Mouse (Mus musculus) gastrocnemius, adult 18-20 months (tissue): ENCODE data around the gene Cd101. TPM values are rescaled to one million over a fixed set of nuclear protein-coding genes. Genes with fewer than 3 reads are reported as not detected.

Experiments
- DNase-seq: peaks from one replicate; pipeline ENCODE4 v3.0.0; 2021; ENCODE audit warnings: low spot score
- long read RNA-seq, 2 experiments: library from polyadenylated mRNA; stranded (forward); transcript quantifications; one replicate each; pipeline ENCODE4 v2.0.0; 2021
- total RNA-seq, 2 experiments: library from RNA; stranded (reverse); gene quantifications; 2 replicates each; pipeline ENCODE4 v1.2.3; 2021

The Cd101 gene
- total RNA-seq: under 1 TPM in 1 of 2 experiments, not detected in 1; 0.07 TPM
- long read RNA-seq, experiment 1, partial matches to known transcripts: 3 of 3 reads
- long read RNA-seq, experiment 1, other reads (novel, unspliced or antisense): 0 of 3 reads
- long read RNA-seq, experiment 2, partial matches to known transcripts: 1 of 2 reads
- long read RNA-seq, experiment 2, other reads (novel, unspliced or antisense): 1 of 2 reads

GRCm38 (mm10) chr3:101029339-101029738 lies at the start of gene Cd101:
TSS of gene Cd101 (minus strand) at chr3:101029556.
- DNase-seq: no peak

DNA sequence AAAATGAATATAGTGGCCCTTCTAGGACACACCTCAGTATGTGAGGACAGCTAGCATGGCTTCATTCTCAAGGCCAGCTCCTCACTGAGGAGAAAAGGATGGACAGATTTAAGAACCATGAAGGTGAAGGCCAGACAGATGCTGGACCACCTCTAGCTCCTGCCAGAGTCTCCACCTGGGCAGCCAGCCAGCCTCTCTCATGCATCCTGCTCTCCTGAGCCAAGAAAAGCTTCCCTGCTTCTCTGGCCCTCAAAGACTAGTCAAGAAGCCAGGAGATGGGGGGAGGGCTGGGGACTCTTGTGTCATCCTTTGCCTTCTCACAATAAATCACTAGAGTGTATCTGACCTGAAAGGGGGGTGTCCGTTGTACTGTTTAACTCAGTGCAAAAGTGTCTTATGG lies 49.0 kb upstream of the Cd101 start:
- peak; percentile 23 for DNase-seq

GRCm38 (mm10) chr3:101077710-101078100 lies 48.3 kb upstream of the Cd101 start:
- DNase-seq: no peak

DNA sequence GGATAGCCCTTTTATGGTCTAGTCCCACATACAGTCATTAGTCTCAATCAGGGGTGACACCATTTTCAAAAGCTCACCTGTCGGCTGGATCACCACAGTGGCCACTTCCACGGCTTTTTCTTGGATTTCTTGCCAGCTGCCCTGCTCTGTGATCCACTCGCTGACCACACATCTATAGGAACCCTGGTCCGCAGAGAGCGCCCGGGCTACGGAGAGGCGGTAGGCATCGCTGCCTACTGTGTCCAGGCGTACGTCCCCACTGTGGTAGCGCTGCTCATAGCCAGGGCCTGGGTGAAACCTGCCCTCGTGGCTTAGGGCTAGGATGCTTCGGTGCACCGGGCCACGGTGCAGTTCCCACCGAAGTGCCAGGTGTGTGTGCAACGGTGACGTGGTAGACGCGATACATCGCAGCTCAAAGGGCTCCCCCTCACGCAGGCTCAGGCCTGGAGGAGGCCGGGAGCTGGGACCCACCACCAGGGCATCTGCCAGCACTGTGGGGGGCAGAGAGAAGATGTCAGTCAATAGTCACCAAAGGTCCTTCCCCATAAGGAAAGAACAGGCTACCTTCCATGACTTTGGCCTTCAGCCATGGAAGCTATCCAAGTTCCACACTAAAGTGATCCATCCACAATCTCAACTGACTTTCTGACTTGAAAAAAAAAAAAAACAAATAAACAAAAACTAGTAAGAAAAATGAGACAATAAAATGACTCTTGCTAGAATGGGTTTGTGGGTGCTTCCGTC lies 47.8 kb upstream of the Cd101 start:
- DNase-seq: no peak

DNA sequence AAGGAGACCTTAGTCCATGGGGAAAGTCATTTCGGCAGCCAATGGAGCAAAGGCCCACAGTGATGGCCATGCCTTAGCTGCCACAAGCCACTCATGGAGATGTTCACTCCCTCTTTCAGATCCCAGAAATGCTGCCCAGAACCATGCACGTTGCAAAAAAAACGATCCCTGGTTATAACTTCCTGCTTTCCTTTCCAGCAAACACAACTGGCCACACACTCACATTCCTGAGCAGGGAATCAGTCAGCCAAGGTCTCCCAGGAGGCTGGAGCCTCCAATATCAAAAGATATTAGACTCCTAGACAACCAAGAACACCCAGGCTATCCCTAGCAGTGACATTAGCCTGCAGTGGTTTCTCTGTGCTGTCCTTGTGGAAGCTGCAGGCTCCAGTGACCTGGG lies 46.5 kb upstream of the Cd101 start:
- DNase-seq: peak; percentile 32

GRCm38 (mm10) chr3:101073384-101073783 lies 44.0 kb upstream of the Cd101 start:
- DNase-seq: no peak

DNA sequence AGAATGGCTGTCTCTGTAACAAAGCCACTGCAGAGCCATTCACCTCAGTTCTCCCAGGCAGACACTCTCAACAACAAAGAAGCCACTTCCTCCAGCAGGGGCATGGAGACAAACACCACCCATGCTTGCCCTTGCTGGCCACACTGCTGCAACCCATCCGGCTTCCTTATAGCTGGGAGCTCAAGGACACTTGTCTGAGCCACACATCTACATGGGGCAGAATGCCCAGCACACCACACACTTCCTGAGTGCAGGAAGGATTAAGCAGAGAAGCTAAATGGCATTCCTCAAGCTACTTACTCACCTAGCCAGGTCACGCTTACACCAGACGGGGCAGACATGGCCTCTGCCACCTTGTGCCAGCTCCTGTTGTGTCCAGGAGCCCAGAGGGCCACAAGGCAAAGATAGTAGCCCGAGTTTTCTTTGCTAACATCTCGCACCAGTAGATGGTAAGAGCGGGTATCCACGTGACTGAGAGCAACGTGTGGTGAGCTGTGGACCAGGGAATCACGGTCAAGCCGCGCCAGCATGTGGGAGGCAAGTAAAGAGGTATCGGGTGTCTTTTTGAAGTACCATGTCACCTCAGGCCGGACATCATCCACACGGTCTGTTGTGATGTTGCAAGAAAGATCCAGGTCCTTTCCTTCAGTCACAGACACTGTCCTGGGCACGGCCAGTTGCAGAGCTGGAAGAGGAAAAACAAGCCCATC lies 43.3 kb upstream of the Cd101 start:
- DNase-seq: no peak

- no peak for DNase-seq
Measured at GRCm38 (mm10) chr3:101071576-101071975, 42.2 kb upstream of the Cd101 start.

GRCm38 (mm10) chr3:101070796-101071235 lies 41.5 kb upstream of the Cd101 start:
- DNase-seq: peak; percentile 34

DNA sequence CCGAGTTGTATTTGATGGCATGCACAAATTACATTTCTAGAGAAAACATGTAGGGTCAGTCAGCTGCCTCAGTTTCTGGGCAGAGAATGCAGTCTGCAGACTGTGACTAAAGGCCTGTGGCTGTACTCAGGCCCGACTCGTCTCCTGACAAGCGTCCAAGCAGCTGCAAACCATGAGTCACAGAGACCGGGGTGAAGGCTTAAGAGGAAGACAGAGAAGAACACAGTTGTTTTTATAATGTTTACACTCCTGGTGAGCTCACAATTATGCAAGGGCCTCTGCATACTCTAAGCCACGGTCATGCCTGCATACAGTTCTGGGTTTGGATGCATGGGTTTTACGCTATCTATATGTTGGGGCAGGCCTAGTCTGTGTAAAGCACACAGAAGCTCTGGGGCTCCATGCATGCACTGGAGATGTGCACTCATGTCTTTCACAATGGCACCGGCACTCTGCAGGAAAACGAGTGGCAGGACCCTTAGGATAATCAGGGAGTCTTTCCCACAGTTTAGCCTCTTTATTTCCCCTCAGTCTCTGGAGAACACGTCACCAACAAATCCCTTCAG lies 41.0 kb upstream of the Cd101 start:
- DNase-seq: peak; percentile 75

- DNase-seq: no peak
Measured at GRCm38 (mm10) chr3:101068701-101069100, 39.3 kb upstream of the Cd101 start.

- peak; percentile 23 for DNase-seq
Measured at GRCm38 (mm10) chr3:101066175-101066574, 36.8 kb upstream of the Cd101 start.

DNA sequence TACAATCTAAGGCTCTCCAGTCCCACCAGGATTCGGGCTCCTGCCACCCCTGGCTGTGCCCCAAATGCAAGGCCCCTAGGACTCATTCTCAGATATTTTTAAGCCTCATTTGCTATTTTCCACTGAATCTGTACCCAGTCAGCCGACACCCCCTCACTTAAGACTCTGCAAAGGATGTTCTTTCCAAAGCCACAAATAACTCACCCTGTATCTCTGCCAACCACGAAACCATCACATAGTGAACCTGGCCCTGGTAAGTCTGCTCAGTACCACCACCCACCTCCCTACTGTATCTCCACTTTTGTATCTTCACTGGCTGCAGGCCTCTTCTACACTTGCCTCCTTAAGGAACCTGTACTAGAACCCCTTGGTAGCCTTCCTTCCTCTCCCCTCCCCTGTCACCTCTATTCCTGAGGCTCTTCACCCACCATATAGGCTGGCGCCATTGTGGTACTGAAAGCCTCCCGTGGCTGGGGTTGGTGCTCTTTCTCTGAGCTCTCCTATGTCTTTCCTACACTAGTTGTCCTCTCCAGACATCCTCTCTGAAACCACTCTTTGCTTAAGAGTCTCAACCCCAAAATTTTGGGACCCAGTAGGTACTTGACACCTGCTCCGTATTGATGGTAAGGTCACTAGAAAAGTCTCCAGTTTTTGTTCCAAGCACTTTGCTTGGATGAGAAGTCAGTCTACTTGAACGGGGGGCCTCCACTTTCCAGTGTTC lies 32.7 kb upstream of the Cd101 start:
- DNase-seq: no peak

GRCm38 (mm10) chr3:101059214-101059613 lies 29.9 kb upstream of the Cd101 start:
- no peak for DNase-seq

GRCm38 (mm10) chr3:101058203-101058602 lies 28.8 kb upstream of the Cd101 start:
- no peak for DNase-seq

GRCm38 (mm10) chr3:101055216-101055615 lies 25.9 kb upstream of the Cd101 start:
- no peak for DNase-seq

DNA sequence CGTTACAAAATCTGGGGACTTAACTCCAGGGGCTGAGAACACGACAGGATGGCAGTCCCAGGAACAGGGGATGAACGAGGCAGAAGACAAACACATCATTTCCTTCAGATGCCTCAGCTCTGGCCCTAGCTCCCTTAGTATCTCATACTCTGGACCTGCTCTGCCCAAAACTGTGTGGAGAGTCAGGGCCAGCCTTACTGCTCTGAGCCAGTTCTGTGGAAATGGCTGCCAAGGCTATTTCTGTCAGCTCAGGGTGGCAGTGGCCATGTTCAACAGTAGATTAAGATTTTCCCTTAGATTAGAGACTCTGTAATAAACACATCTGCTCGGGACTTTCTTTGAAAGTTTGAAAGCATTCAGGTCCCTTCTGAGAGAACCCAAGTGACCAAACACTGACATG lies 22.2 kb upstream of the Cd101 start:
- no peak for DNase-seq

GRCm38 (mm10) chr3:101049997-101050396 lies 20.6 kb upstream of the Cd101 start:
- DNase-seq: no peak

- DNase-seq: no peak
Measured at GRCm38 (mm10) chr3:101048781-101049180, 19.4 kb upstream of the Cd101 start.

DNA sequence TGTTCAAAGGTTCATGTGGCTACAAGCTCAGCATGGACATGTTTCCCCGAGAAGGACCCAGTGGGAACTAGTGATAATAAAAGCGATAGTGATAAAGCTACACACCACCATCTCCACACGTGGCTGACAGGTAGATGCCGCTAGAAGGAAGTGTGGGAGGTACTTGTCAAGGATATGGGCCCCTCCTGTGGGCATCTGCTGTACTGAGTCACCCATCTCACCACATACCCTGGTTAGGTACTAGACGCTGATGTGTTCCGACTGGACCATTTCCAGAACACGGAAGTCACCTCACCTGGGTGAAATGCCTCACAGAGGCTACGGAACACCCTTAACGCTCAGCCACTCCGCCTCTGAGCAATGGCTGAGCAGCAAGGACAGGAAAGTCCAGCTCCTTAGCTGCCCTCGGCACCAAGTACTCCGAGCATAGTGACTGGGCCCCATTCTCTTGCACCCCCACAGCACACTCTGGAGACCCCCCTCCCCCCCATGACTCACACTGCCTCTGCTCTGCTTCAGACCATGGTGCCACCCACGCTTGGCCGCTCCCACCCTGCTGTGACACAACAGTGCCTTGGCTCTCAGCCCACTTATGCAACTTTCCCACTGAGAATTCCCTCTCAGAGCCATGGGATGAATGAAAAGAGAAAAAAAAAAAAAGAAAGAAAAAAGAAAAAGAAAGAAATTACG lies 18.4 kb upstream of the Cd101 start:
- peak; percentile 81 for DNase-seq

DNA sequence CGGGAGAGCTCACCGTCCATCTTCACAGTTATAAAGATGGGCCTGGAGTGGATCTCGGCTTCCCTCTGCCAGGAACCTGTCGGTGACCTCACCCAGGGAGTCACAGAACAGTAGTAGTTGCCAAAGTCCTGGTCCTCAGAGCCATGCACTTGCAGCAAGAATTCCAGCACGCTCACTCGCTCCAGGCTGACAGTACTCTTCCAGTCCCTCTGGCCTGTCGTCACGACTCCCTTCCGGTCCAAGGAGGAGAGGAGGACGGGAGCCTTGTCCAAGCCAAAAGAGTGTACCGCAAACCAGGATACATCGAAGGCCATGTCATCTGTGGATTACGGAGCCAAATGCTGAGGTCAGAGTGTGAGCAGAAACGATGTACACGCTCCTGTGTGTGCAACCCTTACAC lies 16.1 kb upstream of the Cd101 start:
- peak; percentile 83 for DNase-seq
